Mouse (Mus musculus): ENCODE measurements around the gene Samd8. TPM values are rescaled to one million over a fixed set of nuclear protein-coding genes. Genes with fewer than 3 reads are reported as not detected.
A peak's percentile ranks its signal among the peaks of the same experiment; 100 is the strongest.

Samd8 gene
- polyA plus RNA-seq, 1 experiment = not detected

DNA sequence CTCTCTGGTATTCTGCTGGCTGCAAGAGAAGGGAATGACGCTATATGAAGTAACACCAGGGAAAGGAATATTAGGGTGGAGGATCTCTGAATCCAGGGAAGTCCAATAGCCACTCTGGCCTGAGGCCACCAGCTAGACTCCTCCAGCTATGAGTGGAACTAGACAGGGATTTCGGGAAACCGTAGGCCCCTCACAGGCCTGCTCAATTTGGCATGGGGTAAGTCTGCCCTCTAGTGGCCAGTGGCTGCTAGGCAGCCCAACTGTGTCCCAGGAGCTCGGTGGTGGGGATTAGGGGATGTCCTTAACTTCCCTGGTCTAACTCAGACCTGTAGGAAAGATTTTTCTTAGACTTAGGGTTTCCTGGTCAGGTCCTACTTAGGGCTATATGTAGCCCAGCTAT, 8.5 kb upstream of the Samd8 start:
- Histone ChIP-seq H3K4me1 (ENCODE audit: control insufficient read depth, insufficient read depth, low read length) (no peaks in the 10 kb centered on the region), H3K27ac (ENCODE audit: insufficient read depth, low read depth, low read length) (no peak overlapping the region), H3K4me3 (ENCODE audit: insufficient read depth, low read depth, low read length) (no peak overlapping the region)
- WGBS = 12% methylated on average over 4 of the region's 4 CpGs
- TF ChIP-seq POLR2A (IDR thresholded peaks at IDR 0.05; ENCODE audit: insufficient read depth, low read depth, low read length) = no peak
- TF ChIP-seq CTCF (IDR thresholded peaks at IDR 0.05; ENCODE audit: insufficient read depth, low read depth, low read length) = peak; percentile 91

DNA sequence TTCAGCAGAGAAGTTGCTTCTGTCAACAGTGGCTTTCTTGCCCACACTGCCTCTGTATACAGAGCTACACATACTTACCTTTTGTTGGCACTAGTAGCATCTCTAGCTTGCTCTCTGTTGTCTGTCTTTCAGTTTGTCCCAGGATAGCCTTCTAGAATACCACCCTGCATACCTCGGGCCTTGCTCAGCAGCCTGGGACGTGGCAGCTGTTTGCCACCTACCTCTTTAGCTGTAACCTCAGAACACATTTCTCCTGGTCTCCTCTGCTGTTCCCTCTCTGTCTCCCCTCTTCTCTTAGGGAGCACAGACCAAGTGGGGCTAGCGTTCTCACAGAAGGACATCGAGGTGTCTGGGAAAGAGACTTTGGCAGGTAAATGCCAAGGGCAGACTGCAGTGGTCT, 7.9 kb upstream of the Samd8 start:
- TF ChIP-seq POLR2A (IDR thresholded peaks at IDR 0.05; ENCODE audit: insufficient read depth, low read depth, low read length) (no peak), CTCF (IDR thresholded peaks at IDR 0.05; ENCODE audit: insufficient read depth, low read depth, low read length) (no peak)
- Histone ChIP-seq H3K27ac (ENCODE audit: insufficient read depth, low read depth, low read length) (no peak overlapping the region), H3K4me3 (ENCODE audit: insufficient read depth, low read depth, low read length) (no peak overlapping the region), H3K4me1 (ENCODE audit: control insufficient read depth, insufficient read depth, low read length) (0 out of 2 replicates have a peak, but pooled peaks cover under 1% of the 10 kb centered on the region)
- WGBS = 95% methylated on average over 4 of the region's 4 CpGs

DNA sequence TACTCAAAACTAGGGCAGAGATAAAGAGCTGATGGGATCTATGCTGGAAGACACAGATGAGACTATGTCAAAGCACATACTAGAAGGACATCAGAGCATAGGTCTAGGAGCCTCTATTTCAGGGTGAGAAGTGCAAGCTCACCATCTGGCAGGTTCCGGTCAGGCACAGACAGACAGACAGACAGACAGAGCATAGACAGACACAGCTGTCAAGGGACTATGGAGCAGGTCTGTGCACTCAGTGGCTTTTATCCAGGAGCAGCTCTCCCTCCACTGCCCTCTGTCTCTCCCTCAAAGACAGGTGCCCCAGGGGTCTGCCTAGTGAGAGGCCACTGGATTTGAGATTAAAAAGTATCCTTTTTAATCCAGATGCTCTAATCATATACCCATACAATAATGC, 6.2 kb upstream of the Samd8 start:
- TF ChIP-seq CTCF (IDR thresholded peaks at IDR 0.05; ENCODE audit: insufficient read depth, low read depth, low read length) (no peak), POLR2A (IDR thresholded peaks at IDR 0.05; ENCODE audit: insufficient read depth, low read depth, low read length) (no peak)
- no peak overlapping the region for H3K4me3 ChIP-seq (ENCODE audit: insufficient read depth, low read depth, low read length)
- WGBS = 91% methylated on average over 1 of the region's 1 CpGs
- 0 out of 2 replicates have a peak, but pooled peaks cover 2% of the 10 kb centered on the region for H3K4me1 ChIP-seq (ENCODE audit: control insufficient read depth, insufficient read depth, low read length)
- H3K27ac ChIP-seq (ENCODE audit: insufficient read depth, low read depth, low read length) = no peak overlapping the region

DNA sequence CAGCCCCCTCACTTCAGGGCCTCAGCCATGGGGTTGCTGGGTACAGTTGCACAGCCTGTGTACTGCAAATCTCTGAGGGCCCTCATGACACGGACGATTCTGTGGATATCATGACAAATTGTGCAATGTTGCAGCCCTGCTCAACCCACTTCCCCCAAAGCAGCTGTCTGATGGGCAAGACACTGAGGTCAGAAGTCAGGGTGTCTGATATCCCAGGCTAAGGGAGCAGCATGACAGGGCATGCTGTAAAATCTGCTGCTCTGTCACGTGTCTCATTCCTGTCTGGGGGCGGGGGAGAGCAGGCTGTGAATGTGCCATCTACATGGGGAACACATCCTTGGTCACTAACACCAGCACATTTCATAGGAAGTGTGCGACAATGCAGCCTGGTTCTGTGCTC, 5.2 kb upstream of the Samd8 start:
- 0 out of 2 replicates have a peak, but pooled peaks cover 4% of the 10 kb centered on the region for H3K4me1 ChIP-seq (ENCODE audit: control insufficient read depth, insufficient read depth, low read length)
- H3K4me3 ChIP-seq (ENCODE audit: insufficient read depth, low read depth, low read length) = no peak overlapping the region
- H3K27ac ChIP-seq (ENCODE audit: insufficient read depth, low read depth, low read length) = no peak overlapping the region
- 77% methylated on average over 5 of the region's 5 CpGs for WGBS
- TF ChIP-seq CTCF (IDR thresholded peaks at IDR 0.05; ENCODE audit: insufficient read depth, low read depth, low read length) (no peak), POLR2A (IDR thresholded peaks at IDR 0.05; ENCODE audit: insufficient read depth, low read depth, low read length) (no peak)

DNA sequence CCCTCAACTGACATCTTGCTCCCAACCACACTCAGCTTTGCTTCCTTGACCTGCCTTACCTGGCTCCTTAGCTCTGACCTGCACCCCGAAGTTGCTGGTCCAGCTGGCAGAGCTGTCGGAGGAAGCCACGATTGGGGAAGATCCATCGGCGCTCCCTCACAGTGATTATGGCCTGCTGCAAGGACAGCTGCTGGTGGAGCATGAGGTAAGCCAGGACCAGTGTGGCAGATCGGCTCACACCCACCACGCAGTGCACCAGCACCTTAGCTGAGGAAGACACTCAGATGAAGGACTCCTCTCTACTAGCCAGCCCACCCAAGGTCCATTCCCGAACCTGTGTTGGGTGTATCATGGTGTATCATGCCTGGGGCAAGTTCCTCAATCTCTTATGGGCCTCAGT, 4.1 kb upstream of the Samd8 start:
- TF ChIP-seq POLR2A (IDR thresholded peaks at IDR 0.05; ENCODE audit: insufficient read depth, low read depth, low read length) = no peak
- TF ChIP-seq CTCF (IDR thresholded peaks at IDR 0.05; ENCODE audit: insufficient read depth, low read depth, low read length) = no peak
- Histone ChIP-seq H3K4me3 (ENCODE audit: insufficient read depth, low read depth, low read length) (no peak overlapping the region), H3K27ac (ENCODE audit: insufficient read depth, low read depth, low read length) (no peak overlapping the region), H3K4me1 (ENCODE audit: control insufficient read depth, insufficient read depth, low read length) (0 out of 2 replicates have a peak, but pooled peaks cover 4% of the 10 kb centered on the region)
- 92% methylated on average over 8 of the region's 8 CpGs for WGBS

GRCm38 (mm10) chr14:21746846-21747245, 3.5 kb upstream of the Samd8 start:
- Histone ChIP-seq H3K4me3 (ENCODE audit: insufficient read depth, low read depth, low read length) (no peak overlapping the region), H3K4me1 (ENCODE audit: control insufficient read depth, insufficient read depth, low read length) (0 out of 2 replicates have a peak, but pooled peaks cover 4% of the 10 kb centered on the region), H3K27ac (ENCODE audit: insufficient read depth, low read depth, low read length) (no peak overlapping the region)
- TF ChIP-seq POLR2A (IDR thresholded peaks at IDR 0.05; ENCODE audit: insufficient read depth, low read depth, low read length) (no peak), CTCF (IDR thresholded peaks at IDR 0.05; ENCODE audit: insufficient read depth, low read depth, low read length) (no peak)
- WGBS = 91% methylated on average over 2 of the region's 2 CpGs

DNA sequence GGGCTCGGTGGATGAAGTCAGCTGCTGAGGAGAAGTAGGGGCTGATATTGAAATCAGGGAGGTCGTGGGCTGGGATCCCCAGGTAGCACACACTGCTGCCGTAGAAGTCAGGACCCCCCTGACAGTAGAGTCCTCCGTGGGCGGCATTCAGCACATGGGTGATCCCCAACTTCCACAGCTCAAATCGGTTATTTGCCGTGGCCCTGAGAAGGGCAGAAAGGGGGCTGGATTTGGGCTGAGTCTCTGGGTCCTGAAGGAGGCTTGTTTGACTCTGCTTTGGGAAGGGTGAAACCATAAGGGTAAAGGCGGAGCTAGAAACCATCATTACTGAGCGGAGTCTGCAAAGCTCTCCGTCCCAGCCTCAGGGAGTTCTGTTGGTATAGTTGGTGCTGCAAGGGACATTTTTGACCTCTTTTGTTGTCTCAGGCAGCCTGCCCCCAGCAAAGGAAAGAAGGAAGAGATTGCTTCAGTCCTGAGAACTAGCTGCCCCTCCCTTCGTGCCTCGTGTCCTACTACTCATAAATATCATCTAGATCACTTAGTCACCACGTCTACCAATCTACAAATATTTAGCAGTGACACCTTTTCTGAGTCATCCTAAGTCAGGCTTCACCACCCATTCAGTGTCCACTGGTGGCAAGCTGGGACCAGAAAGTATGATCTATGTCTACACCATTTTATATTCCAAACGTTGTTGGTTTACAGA, 2.7 kb upstream of the Samd8 start:
- TF ChIP-seq POLR2A (IDR thresholded peaks at IDR 0.05; ENCODE audit: insufficient read depth, low read depth, low read length) = no peak
- TF ChIP-seq CTCF (IDR thresholded peaks at IDR 0.05; ENCODE audit: insufficient read depth, low read depth, low read length) = no peak
- H3K4me1 ChIP-seq (ENCODE audit: control insufficient read depth, insufficient read depth, low read length) = 0 out of 2 replicates have a peak, but pooled peaks cover 4% of the 10 kb centered on the region
- no peak overlapping the region for H3K27ac ChIP-seq (ENCODE audit: insufficient read depth, low read depth, low read length)
- WGBS = 74% methylated on average over 14 of the region's 14 CpGs
- no peak overlapping the region for H3K4me3 ChIP-seq (ENCODE audit: insufficient read depth, low read depth, low read length)

DNA sequence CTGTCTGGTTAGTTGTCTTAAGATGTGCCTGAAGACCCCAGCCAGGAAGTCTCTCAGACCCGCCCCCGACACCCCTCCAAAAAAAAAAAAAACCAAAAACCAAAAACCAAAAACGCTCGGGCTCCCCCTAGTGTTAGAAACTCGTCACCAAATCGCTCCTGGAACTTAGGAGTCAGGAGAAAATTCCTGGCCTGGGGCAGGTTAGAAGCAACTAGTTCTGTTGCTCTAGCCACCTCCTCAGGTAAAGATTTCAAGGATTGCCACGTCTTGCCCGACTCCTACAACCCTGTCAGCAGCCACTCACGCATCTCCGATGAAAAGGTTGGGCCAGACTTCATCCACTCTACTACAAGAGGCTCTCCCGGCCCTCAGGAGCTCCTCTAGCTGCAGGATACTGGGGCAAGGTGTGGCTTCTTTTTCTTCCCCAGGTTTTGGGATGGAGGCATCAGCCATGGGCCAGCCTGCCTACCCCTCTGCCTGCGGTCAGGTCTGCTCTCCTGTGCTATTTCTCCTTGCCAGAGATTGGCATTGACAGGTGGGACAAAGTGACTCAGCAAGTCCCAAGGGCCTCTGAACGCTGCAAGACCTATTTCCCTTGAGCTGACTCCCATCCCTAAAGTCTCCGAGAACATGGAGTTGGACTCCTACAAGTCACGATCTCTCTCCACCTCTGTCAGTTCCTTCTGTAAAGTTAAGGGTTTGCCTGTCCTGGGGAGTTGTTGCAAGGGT, 2.0 kb upstream of the Samd8 start:
- Histone ChIP-seq H3K4me3 (ENCODE audit: insufficient read depth, low read depth, low read length) (no peak overlapping the region), H3K27ac (ENCODE audit: insufficient read depth, low read depth, low read length) (no peak overlapping the region), H3K4me1 (ENCODE audit: control insufficient read depth, insufficient read depth, low read length) (0 out of 2 replicates have a peak, but pooled peaks cover 4% of the 10 kb centered on the region)
- TF ChIP-seq POLR2A (IDR thresholded peaks at IDR 0.05; ENCODE audit: insufficient read depth, low read depth, low read length) = no peak
- TF ChIP-seq CTCF (IDR thresholded peaks at IDR 0.05; ENCODE audit: insufficient read depth, low read depth, low read length) = no peak; the same call in 1 of the 2 replicates
- 47% methylated on average over 15 of the region's 15 CpGs for WGBS
